Mouse (Mus musculus): ENCODE data around the gene Polr2f.

Gene Polr2f

GRCm38 (mm10) chr15:79140866-79141565 lies at the start of gene Polr2f, which contains the start of gene 1700088E04Rik:
Polr2f (plus strand) TSS chr15:79141009.
1700088E04Rik (minus strand) TSS chr15:79141253.
- peak; percentile 94 for DNase-seq (ENCODE audit: low spot score)

GRCm38 (mm10) chr15:79092284-79092683 lies 48.5 kb upstream of the Polr2f start:
- DNase-seq (ENCODE audit: low spot score), result no peak

GRCm38 (mm10) chr15:79093083-79093839 lies 47.5 kb upstream of the Polr2f start:
- peak; percentile 70 for DNase-seq (ENCODE audit: low spot score)

- DNase-seq (ENCODE audit: low spot score), result no peak
Observed at GRCm38 (mm10) chr15:79095483-79095882, 45.3 kb upstream of the Polr2f start.

- no peak for DNase-seq (ENCODE audit: low spot score)
Observed at GRCm38 (mm10) chr15:79096556-79096955, 44.3 kb upstream of the Polr2f start.

- no peak for DNase-seq (ENCODE audit: low spot score)
Observed at GRCm38 (mm10) chr15:79097135-79097534, 43.7 kb upstream of the Polr2f start.

GRCm38 (mm10) chr15:79097611-79098025 lies 43.2 kb upstream of the Polr2f start:
- peak; percentile 72 for DNase-seq (ENCODE audit: low spot score)

- DNase-seq (ENCODE audit: low spot score), result no peak
Observed at GRCm38 (mm10) chr15:79098220-79098619, 42.6 kb upstream of the Polr2f start.

GRCm38 (mm10) chr15:79098868-79099267 lies 41.9 kb upstream of the Polr2f start:
- no peak for DNase-seq (ENCODE audit: low spot score)

- no peak for DNase-seq (ENCODE audit: low spot score)
Observed at GRCm38 (mm10) chr15:79099456-79099855, 41.4 kb upstream of the Polr2f start.

- no peak for DNase-seq (ENCODE audit: low spot score)
Observed at GRCm38 (mm10) chr15:79100391-79100790, 40.4 kb upstream of the Polr2f start.

- DNase-seq (ENCODE audit: low spot score), result peak; percentile 41
Observed at GRCm38 (mm10) chr15:79101531-79101930, 39.3 kb upstream of the Polr2f start.

- DNase-seq (ENCODE audit: low spot score), result peak; percentile 40
Observed at GRCm38 (mm10) chr15:79103264-79103663, 37.5 kb upstream of the Polr2f start.

- no peak for DNase-seq (ENCODE audit: low spot score)
Observed at GRCm38 (mm10) chr15:79105804-79106203, 35.0 kb upstream of the Polr2f start.

GRCm38 (mm10) chr15:79107966-79108365 lies 32.8 kb upstream of the Polr2f start:
- DNase-seq (ENCODE audit: low spot score), result no peak

- DNase-seq (ENCODE audit: low spot score), result peak; percentile 50
Observed at GRCm38 (mm10) chr15:79108421-79109320, 32.1 kb upstream of the Polr2f start, which contains the start of gene Micall1. Micall1 (plus strand) TSS chr15:79108898.

- peak; percentile 32 for DNase-seq (ENCODE audit: low spot score)
Observed at GRCm38 (mm10) chr15:79109321-79109934, 31.4 kb upstream of the Polr2f start.

GRCm38 (mm10) chr15:79110031-79110430 lies 30.8 kb upstream of the Polr2f start:
- DNase-seq (ENCODE audit: low spot score), result no peak

GRCm38 (mm10) chr15:79110528-79110927 lies 30.3 kb upstream of the Polr2f start:
- no peak for DNase-seq (ENCODE audit: low spot score)

- DNase-seq (ENCODE audit: low spot score), result no peak
Observed at GRCm38 (mm10) chr15:79111774-79112173, 29.0 kb upstream of the Polr2f start.

GRCm38 (mm10) chr15:79115276-79115675 lies 25.5 kb upstream of the Polr2f start:
- DNase-seq (ENCODE audit: low spot score), result no peak

GRCm38 (mm10) chr15:79119491-79119890 lies 21.3 kb upstream of the Polr2f start:
- DNase-seq (ENCODE audit: low spot score), result no peak

All from layer of hippocampus, adult 11-12 months (tissue).